Comparison of ENCODE assay signal across 18 mouse cellular contexts in the genomic region with DNA sequence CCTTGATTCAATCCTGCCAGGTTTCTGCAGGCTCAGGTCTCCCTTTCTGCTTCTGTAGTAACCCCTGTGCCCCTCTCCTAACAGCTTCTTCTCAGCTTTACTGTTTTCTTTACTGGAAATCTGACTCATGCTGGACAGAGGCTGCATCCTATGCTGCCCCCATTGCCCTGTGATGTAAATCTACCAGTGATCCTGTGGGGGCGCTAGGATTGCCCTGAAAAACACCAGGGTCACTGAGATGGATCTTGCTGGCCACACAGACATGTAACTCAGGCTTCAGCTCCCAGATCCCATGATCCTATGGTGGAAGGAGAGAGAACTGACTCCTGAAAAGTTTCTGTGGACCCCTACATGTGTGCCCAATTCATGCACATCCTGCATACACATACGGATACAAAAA.
"Had no signal": no experiment of that assay in that cellular context is flagged by ENCODE, and none has a peak within 500 bp of the region (broad histone marks: within the 10 kb centered on the region; RNA-seq: fewer than 3 reads in every experiment).

No protein-coding gene starts in this region.

- H3K9ac ChIP-seq: intestine, embryonic 15.5 days; liver, embryonic 13.5 days; midbrain, embryonic 12.5 days; neural tube, embryonic 13.5 days had no signal

- H3K9me3 ChIP-seq: intestine, embryonic 15.5 days; limb, embryonic 10.5 days; liver, embryonic 13.5 days; megakaryocyte, embryonic 14.5 days; midbrain, embryonic 12.5 days; neural tube, embryonic 13.5 days had no signal

- ATAC-seq: intestine, embryonic 15.5 days; midbrain, embryonic 16.5 days had no signal

- H3K27ac ChIP-seq: intestine, embryonic 15.5 days; left cerebral cortex, adult 2 months; limb, embryonic 10.5 days; liver, embryonic 13.5 days; macrophage; midbrain, embryonic 12.5 days; neural tube, embryonic 13.5 days had no signal

- H3K4me2 ChIP-seq: intestine, embryonic 15.5 days; liver, embryonic 13.5 days; midbrain, embryonic 12.5 days; neural tube, embryonic 13.5 days had no signal

- H3K4me3 ChIP-seq: intestine, embryonic 15.5 days; left cerebral cortex, adult 2 months; limb, embryonic 10.5 days; liver, embryonic 13.5 days; megakaryocyte, embryonic 14.5 days; midbrain, embryonic 12.5 days; neural tube, embryonic 13.5 days had no signal

- H3K36me3 ChIP-seq: intestine, embryonic 15.5 days; limb, embryonic 10.5 days; liver, embryonic 13.5 days; midbrain, embryonic 12.5 days had no signal

- H3K27me3 ChIP-seq: intestine, embryonic 15.5 days; liver, embryonic 13.5 days; megakaryocyte, embryonic 14.5 days; midbrain, embryonic 12.5 days; neural tube, embryonic 13.5 days had no signal

- DNase-seq: kidney, adult 8-10 months; kidney, postnatal 4 days; liver, embryonic 13.5 days; lung, adult 2 months; lung, postnatal 10 days; retina, postnatal 1 day; right cerebral cortex, postnatal 4 days; spleen, adult 18-20 months; thymus, adult 2 months; thymus, postnatal 25 days had no signal

- H3K4me1 ChIP-seq: intestine, embryonic 15.5 days; limb, embryonic 10.5 days; liver, embryonic 13.5 days; midbrain, embryonic 12.5 days; neural tube, embryonic 13.5 days had no signal
